Mouse (Mus musculus) midbrain, embryonic 15.5 days (tissue): ENCODE measurements around the gene Cptp. TPM values are rescaled to one million over a fixed set of nuclear protein-coding genes. Genes with fewer than 3 reads are reported as not detected.
A peak's percentile ranks its signal among the peaks of the same experiment; 100 is the strongest.

Experiments
- ATAC-seq: fragments of 200-750 bp; cut with Nextera tagmentation; replicated peaks from 2 replicates; pipeline ENCODE4 v1.8.0; 2017; ENCODE audit warnings: moderate TSS enrichment
- H3K27ac ChIP-seq: fragments of 300-500 bp; sonication (generic); 2 replicates; pipeline ENCODE4 v1.5.1; 2015; ENCODE audit warnings: mild to moderate bottlenecking, inconsistent platforms
- H3K27me3 ChIP-seq: fragments of 300-500 bp; sonication (generic); replicated peaks from 2 replicates; pipeline ENCODE4 v1.6.1; 2015; ENCODE audit warnings: inconsistent platforms
- H3K36me3 ChIP-seq: fragments of 300-500 bp; sonication (generic); replicated peaks from 2 replicates; pipeline ENCODE4 v1.6.1; 2015; ENCODE audit warnings: inconsistent platforms
- H3K4me1 ChIP-seq: fragments of 300-500 bp; sonication (generic); 2 replicates; pipeline ENCODE4 v1.6.1; 2015; ENCODE audit warnings: inconsistent platforms
- H3K4me2 ChIP-seq: fragments of 300-500 bp; sonication (generic); 2 replicates; pipeline ENCODE4 v1.6.1; 2015; ENCODE audit warnings: inconsistent platforms, mild to moderate bottlenecking, moderate library complexity
- H3K4me3 ChIP-seq: fragments of 300-500 bp; sonication (generic); 2 replicates; pipeline ENCODE4 v1.5.1; 2015; ENCODE audit warnings: mild to moderate bottlenecking, inconsistent platforms
- H3K9ac ChIP-seq: fragments of 300-500 bp; sonication (generic); 2 replicates; pipeline ENCODE4 v1.6.1; 2015; ENCODE audit warnings: mild to moderate bottlenecking, inconsistent platforms
- H3K9me3 ChIP-seq: fragments of 300-500 bp; sonication (generic); 2 replicates; pipeline ENCODE4 v1.6.1; 2016; ENCODE audit warnings: inconsistent platforms
- WGBS: fragments of 180-500 bp; shearing (Covaris S2); methylation state at CpG from one replicate; pipeline ENCODE4 v1.1.7; 2015; ENCODE audit warnings: mixed read lengths; 5-methylcytosine and 5-hydroxymethylcytosine counted together
- polyA plus RNA-seq: library from polyadenylated mRNA; unstranded; fragments of >200 nt; fragmentation: Nextera tagmentation; extraction: Ambion mirVana; gene quantifications from 2 replicates; pipeline ENCODE4 v1.2.1, GENCODE M21; 2015

The Cptp gene
- 28.1 and 29.1 TPM in 2 replicates for polyA plus RNA-seq

GRCm38 (mm10) chr4:155869317-155870033, at the start of gene Cptp, which contains the start of gene Ints11:
Gene Cptp (minus strand): TSS chr4:155869440.
Gene Ints11 (plus strand): TSS chr4:155869546.
- under 1% methylated on average over 63 of the region's 63 CpGs for WGBS

GRCm38 (mm10) chr4:155908751-155909150, 39.5 kb upstream of the Cptp start:
- no peaks in the 10 kb centered on the region for H3K4me1 ChIP-seq
- 93% methylated on average over 4 of the region's 4 CpGs for WGBS
- no peak overlapping the region for H3K4me2 ChIP-seq
- H3K9me3 ChIP-seq, result no peaks in the 10 kb centered on the region
- H3K9ac ChIP-seq, result no peak overlapping the region
- ATAC-seq, result no peak
- no peak overlapping the region for H3K27ac ChIP-seq
- H3K4me3 ChIP-seq, result no peak overlapping the region
- peaks cover 20% of the 10 kb centered on the region for H3K36me3 ChIP-seq
- no peaks in the 10 kb centered on the region for H3K27me3 ChIP-seq

More at GRCm38 (mm10) chr4:155869317-155870033, at the start of gene Cptp, which contains the start of gene Ints11:
- peak; percentile 96 for ATAC-seq
- H3K9me3 ChIP-seq, result no peaks in the 10 kb centered on the region
- no peaks in the 10 kb centered on the region for H3K27me3 ChIP-seq
- peaks cover 32% of the 10 kb centered on the region for H3K36me3 ChIP-seq
- H3K4me2 ChIP-seq, result peak within 1 kb of the TSS; percentile 97
- peaks cover 26% of the 10 kb centered on the region for H3K4me1 ChIP-seq
- peak within 1 kb of the TSS; percentile 85 for H3K9ac ChIP-seq
- peak within 1 kb of the TSS; percentile 86 for H3K4me3 ChIP-seq
- H3K27ac ChIP-seq, result peak within 1 kb of the TSS; percentile 73

GRCm38 (mm10) chr4:155908281-155908680, 39.0 kb upstream of the Cptp start:
- Histone ChIP-seq H3K36me3 (peaks cover 25% of the 10 kb centered on the region), H3K9me3 (no peaks in the 10 kb centered on the region), H3K4me2 (no peak overlapping the region), H3K27me3 (no peaks in the 10 kb centered on the region), H3K9ac (no peak overlapping the region), H3K4me3 (no peak overlapping the region), H3K4me1 (no peaks in the 10 kb centered on the region), H3K27ac (no peak overlapping the region)
- 80% methylated on average over 7 of the region's 7 CpGs for WGBS
- ATAC-seq, result 0 out of 2 replicates have a peak, but pooled peaks have one; percentile 31

- Histone ChIP-seq H3K4me1 (no peaks in the 10 kb centered on the region), H3K4me3 (no peak overlapping the region), H3K9me3 (no peaks in the 10 kb centered on the region), H3K4me2 (no peak overlapping the region), H3K9ac (no peak overlapping the region), H3K36me3 (peaks cover 38% of the 10 kb centered on the region), H3K27ac (no peak overlapping the region), H3K27me3 (no peaks in the 10 kb centered on the region)
- WGBS, result 85% methylated on average over 11 of the region's 11 CpGs
- no peak for ATAC-seq
These were observed 37.8 kb upstream of the Cptp start for GRCm38 (mm10) chr4:155907003-155907402.

- no peaks in the 10 kb centered on the region for H3K9me3 ChIP-seq
- H3K9ac ChIP-seq, result no peak overlapping the region
- no peaks in the 10 kb centered on the region for H3K4me1 ChIP-seq
- H3K4me2 ChIP-seq, result no peak overlapping the region
- 87% methylated on average over 9 of the region's 9 CpGs for WGBS
- H3K36me3 ChIP-seq, result peaks cover 46% of the 10 kb centered on the region
- no peak overlapping the region for H3K27ac ChIP-seq
- H3K27me3 ChIP-seq, result no peaks in the 10 kb centered on the region
- ATAC-seq, result no peak
- H3K4me3 ChIP-seq, result no peak overlapping the region
These were observed 36.9 kb upstream of the Cptp start for GRCm38 (mm10) chr4:155906125-155906524.

- H3K4me3 ChIP-seq, result no peak overlapping the region
- no peak overlapping the region for H3K27ac ChIP-seq
- H3K9ac ChIP-seq, result no peak overlapping the region
- no peak overlapping the region for H3K4me2 ChIP-seq
- WGBS, result 84% methylated on average over 13 of the region's 13 CpGs
- H3K9me3 ChIP-seq, result no peaks in the 10 kb centered on the region
- ATAC-seq, result no peak
- H3K36me3 ChIP-seq, result peaks cover 51% of the 10 kb centered on the region
- H3K27me3 ChIP-seq, result no peaks in the 10 kb centered on the region
- no peaks in the 10 kb centered on the region for H3K4me1 ChIP-seq
These were observed 36.4 kb upstream of the Cptp start for GRCm38 (mm10) chr4:155905634-155906033.

- Histone ChIP-seq H3K4me1 (no peaks in the 10 kb centered on the region), H3K27me3 (no peaks in the 10 kb centered on the region), H3K9ac (no peak overlapping the region), H3K9me3 (no peaks in the 10 kb centered on the region), H3K36me3 (peaks cover 62% of the 10 kb centered on the region), H3K4me2 (no peak overlapping the region), H3K27ac (no peak overlapping the region), H3K4me3 (no peak overlapping the region)
- ATAC-seq, result no peak
- 90% methylated on average over 13 of the region's 13 CpGs for WGBS
These were observed 35.3 kb upstream of the Cptp start for GRCm38 (mm10) chr4:155904318-155905102.

- no peak for ATAC-seq
- WGBS, result 98% methylated on average over 13 of the region's 13 CpGs
- Histone ChIP-seq H3K27ac (no peak overlapping the region), H3K4me1 (no peaks in the 10 kb centered on the region), H3K4me3 (no peak overlapping the region), H3K9me3 (no peaks in the 10 kb centered on the region), H3K9ac (no peak overlapping the region), H3K4me2 (no peak overlapping the region), H3K36me3 (peaks cover 71% of the 10 kb centered on the region), H3K27me3 (no peaks in the 10 kb centered on the region)
These were observed 34.0 kb upstream of the Cptp start for GRCm38 (mm10) chr4:155903246-155903645.

GRCm38 (mm10) chr4:155901205-155901604, 32.0 kb upstream of the Cptp start:
- no peaks in the 10 kb centered on the region for H3K4me1 ChIP-seq
- no peak overlapping the region for H3K4me3 ChIP-seq
- 89% methylated on average over 3 of the region's 3 CpGs for WGBS
- H3K4me2 ChIP-seq, result no peak overlapping the region
- H3K27ac ChIP-seq, result no peak overlapping the region
- H3K9ac ChIP-seq, result no peak overlapping the region
- ATAC-seq, result no peak
- H3K36me3 ChIP-seq, result peaks cover 81% of the 10 kb centered on the region
- H3K9me3 ChIP-seq, result no peaks in the 10 kb centered on the region
- no peaks in the 10 kb centered on the region for H3K27me3 ChIP-seq

GRCm38 (mm10) chr4:155899355-155899754, 30.1 kb upstream of the Cptp start:
- Histone ChIP-seq H3K27ac (no peak overlapping the region), H3K36me3 (peaks cover 65% of the 10 kb centered on the region)
- WGBS, result 95% methylated on average over 7 of the region's 7 CpGs

GRCm38 (mm10) chr4:155898318-155898717, 29.1 kb upstream of the Cptp start:
- H3K27me3 ChIP-seq, result no peaks in the 10 kb centered on the region
- no peaks in the 10 kb centered on the region for H3K9me3 ChIP-seq
- H3K36me3 ChIP-seq, result peaks cover 59% of the 10 kb centered on the region
- peaks cover 27% of the 10 kb centered on the region for H3K4me1 ChIP-seq
- H3K4me3 ChIP-seq, result no peak overlapping the region
- 93% methylated on average over 2 of the region's 2 CpGs for WGBS
- H3K27ac ChIP-seq, result no peak overlapping the region
- H3K4me2 ChIP-seq, result no peak overlapping the region
- no peak overlapping the region for H3K9ac ChIP-seq
- ATAC-seq, result no peak

More at GRCm38 (mm10) chr4:155899355-155899754, 30.1 kb upstream of the Cptp start:
- Histone ChIP-seq H3K9me3 (no peaks in the 10 kb centered on the region), H3K9ac (no peak overlapping the region), H3K4me3 (no peak overlapping the region), H3K4me1 (peaks cover 16% of the 10 kb centered on the region), H3K27me3 (no peaks in the 10 kb centered on the region), H3K4me2 (no peak overlapping the region)
- ATAC-seq, result no peak

- WGBS, result 99% methylated on average over 12 of the region's 12 CpGs
- no peak overlapping the region for H3K27ac ChIP-seq
- no peaks in the 10 kb centered on the region for H3K9me3 ChIP-seq
- no peak overlapping the region for H3K4me3 ChIP-seq
- H3K27me3 ChIP-seq, result no peaks in the 10 kb centered on the region
- no peak overlapping the region for H3K4me2 ChIP-seq
- no peak for ATAC-seq
- H3K9ac ChIP-seq, result no peak overlapping the region
- peaks cover 30% of the 10 kb centered on the region for H3K4me1 ChIP-seq
- H3K36me3 ChIP-seq, result peaks cover 41% of the 10 kb centered on the region
These were observed 27.2 kb upstream of the Cptp start for GRCm38 (mm10) chr4:155896461-155896860.
